Mouse (Mus musculus) cerebellum, adult 9-11 months (tissue): ENCODE measurements around the gene Gm9922.
A peak's percentile ranks its signal among the peaks of the same experiment; 100 is the strongest.

Experiments
- DNase-seq: peaks from one replicate; pipeline ENCODE4 v3.0.0; 2022

The Gm9922 gene

GRCm38 (mm10) chr14:101729237-101729971 is at the start of gene Gm9922, which contains the start of gene Lmo7:
Gene Gm9922 (minus strand): TSS chr14:101729814.
Gene Lmo7 (plus strand): TSS chr14:101729957.
- DNase-seq = peak; percentile 13

- DNase-seq = no peak
Measured at GRCm38 (mm10) chr14:101778426-101778825, 48.8 kb upstream of the Gm9922 start.

- DNase-seq = no peak
Measured at GRCm38 (mm10) chr14:101777129-101777493, 47.5 kb upstream of the Gm9922 start.

- DNase-seq = no peak
Measured at GRCm38 (mm10) chr14:101776296-101777128, 46.9 kb upstream of the Gm9922 start.

GRCm38 (mm10) chr14:101774631-101775030 is 45.0 kb upstream of the Gm9922 start:
- DNase-seq = no peak

- DNase-seq = no peak
Measured at GRCm38 (mm10) chr14:101771756-101772155, 42.1 kb upstream of the Gm9922 start.

GRCm38 (mm10) chr14:101771336-101771735 is 41.7 kb upstream of the Gm9922 start:
- no peak for DNase-seq

- no peak for DNase-seq
Measured at GRCm38 (mm10) chr14:101763762-101764295, 34.2 kb upstream of the Gm9922 start.

GRCm38 (mm10) chr14:101762267-101762666 is 32.7 kb upstream of the Gm9922 start:
- DNase-seq = no peak

- DNase-seq = no peak
Measured at GRCm38 (mm10) chr14:101755425-101755824, 25.8 kb upstream of the Gm9922 start.

- no peak for DNase-seq
Measured at GRCm38 (mm10) chr14:101750910-101751309, 21.3 kb upstream of the Gm9922 start.

GRCm38 (mm10) chr14:101748436-101748835 is 18.8 kb upstream of the Gm9922 start:
- DNase-seq = no peak

- DNase-seq = no peak
Measured at GRCm38 (mm10) chr14:101747811-101748210, 18.2 kb upstream of the Gm9922 start.

- DNase-seq = no peak
Measured at GRCm38 (mm10) chr14:101746635-101747034, 17.0 kb upstream of the Gm9922 start.

- DNase-seq = no peak
Measured at GRCm38 (mm10) chr14:101737501-101737900, 7.9 kb upstream of the Gm9922 start.

GRCm38 (mm10) chr14:101733542-101734303 is 4.1 kb upstream of the Gm9922 start:
- no peak for DNase-seq

- DNase-seq = no peak
Measured at GRCm38 (mm10) chr14:101729972-101730692, 518 bp upstream of the Gm9922 start.

GRCm38 (mm10) chr14:101714414-101714813 is 15.2 kb downstream of the Gm9922 start:
- DNase-seq = no peak

GRCm38 (mm10) chr14:101707088-101707487 is 22.5 kb downstream of the Gm9922 start:
- DNase-seq = no peak

GRCm38 (mm10) chr14:101704479-101704878 is 25.1 kb downstream of the Gm9922 start:
- DNase-seq = no peak

- no peak for DNase-seq
Measured at GRCm38 (mm10) chr14:101688406-101688805, 41.2 kb downstream of the Gm9922 start.

GRCm38 (mm10) chr14:101687696-101688095 is 41.9 kb downstream of the Gm9922 start:
- no peak for DNase-seq
